Mouse (Mus musculus): ENCODE measurements at regions not wholly inside any gene's neighbourhood (a gene's known extent, or its start where the extent isn't known, plus 50 kb on each side); places are given as distances from the start of the nearest gene placed in this dataset.

GRCm38 (mm10) chr15:93832956-93833355, 237.3 kb upstream of the Prickle1 start:
- TF ChIP-seq POLR2A (IDR thresholded peaks at IDR 0.05; ENCODE audit: control insufficient read depth in 1 of 2, insufficient read depth in 1 of 2, low read depth in 1 of 2, low read length in 2 of 2, poor library complexity in 1 of 2) = no peak
- TF ChIP-seq CTCF (IDR thresholded peaks at IDR 0.05 in 2 of 3, conservative IDR thresholded peaks at IDR 0.05 in 1 of 3; ENCODE audit: control insufficient read depth in 1 of 3, insufficient read depth in 1 of 3, low read depth in 2 of 3, low read length in 3 of 3, poor library complexity in 1 of 3, severe bottlenecking in 1 of 3) = no peak
- no peak for TF ChIP-seq CHD2 (IDR thresholded peaks at IDR 0.05; ENCODE audit: low read length)
- no peak for TF ChIP-seq USF1 (IDR thresholded peaks at IDR 0.05; ENCODE audit: low read depth, low read length)
